Mouse (Mus musculus) kidney, adult 2 months (tissue): ENCODE measurements at regions not wholly inside any gene's neighbourhood (a gene's known extent, or its start where the extent isn't known, plus 50 kb on each side); places are given as distances from the start of the nearest gene placed in this dataset.

ENCODE experiments used
- CTCF ChIP-seq: fragments of 200-500 bp; conservative IDR thresholded peaks from 2 replicates; pipeline ENCODE4 v1.5.1; 2011; ENCODE audit warnings: low read depth, mild to moderate bottlenecking, control low read depth, low read length, moderate library complexity, mixed read lengths; ENCODE audit not compliant: insufficient read depth, insufficient read length
- POLR2A ChIP-seq: fragments of 200-500 bp; IDR thresholded peaks from one replicate; pipeline ENCODE4 v1.6.1; 2011; ENCODE audit warnings: low read depth, low read length, control low read depth

DNA sequence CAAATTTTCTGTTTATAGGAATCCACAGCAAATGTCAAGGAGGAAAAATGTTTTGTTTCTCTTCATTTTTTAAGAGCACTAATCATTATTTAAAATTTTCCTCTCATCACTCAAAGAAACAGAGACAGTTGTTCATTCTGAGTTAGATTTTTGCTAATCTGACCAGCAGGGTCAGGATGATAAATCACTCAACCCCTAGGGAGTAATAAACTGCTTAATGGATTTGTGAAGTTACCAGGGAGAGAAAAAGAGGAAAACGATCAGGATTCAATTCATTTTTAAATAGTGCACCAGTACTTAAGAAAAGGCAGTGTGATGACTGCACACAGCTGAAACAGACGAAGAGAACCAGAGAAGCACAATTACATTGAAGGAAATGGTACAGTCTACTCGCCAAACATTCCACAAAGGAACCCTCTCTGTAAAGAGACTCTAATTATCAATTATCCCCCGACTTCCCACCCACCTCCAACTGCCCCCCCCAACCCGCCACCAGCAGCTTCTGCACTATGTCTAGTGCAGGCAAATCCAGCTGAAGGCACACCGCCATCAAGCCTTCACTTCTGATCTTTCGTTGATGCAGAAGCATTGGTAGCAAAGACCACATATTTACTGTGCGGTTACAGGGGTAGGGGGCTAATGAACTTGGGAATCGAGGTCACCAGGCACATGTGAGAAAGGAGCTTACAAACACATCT is 481.9 kb downstream of the Psat1 start:
- TF ChIP-seq CTCF: no peak
- TF ChIP-seq POLR2A: no peak
